Mouse (Mus musculus): Measurements from ENCODE around the gene 5730522E02Rik. TPM values are rescaled to one million over a fixed set of nuclear protein-coding genes. Genes with fewer than 3 reads are reported as not detected.

Gene 5730522E02Rik
- total and polyA plus RNA-seq, 3 experiments, result not detected

DNA sequence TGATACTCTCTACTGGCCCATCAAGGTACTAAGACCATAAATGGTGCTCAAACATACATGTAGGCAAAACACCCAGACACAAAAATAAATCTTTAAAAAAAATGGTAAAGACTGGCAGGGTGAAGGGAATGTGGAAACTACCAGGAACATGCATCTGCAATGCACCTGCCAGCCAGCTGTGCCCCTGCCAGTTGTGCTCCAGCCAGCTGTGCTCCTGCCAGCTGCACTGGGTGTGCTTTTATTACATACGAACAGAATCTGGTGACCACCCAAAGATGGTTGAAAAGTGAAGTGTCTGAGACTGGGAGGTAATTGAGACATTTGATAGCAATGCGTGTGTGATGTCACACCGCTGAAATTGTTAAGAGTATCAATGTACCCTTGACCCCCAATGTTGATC is 98.4 kb downstream of the 5730522E02Rik start:
- Histone ChIP-seq H3K79me2 (ENCODE audit: control insufficient read depth, insufficient read depth, low read length, poor library complexity) (no peaks in the 10 kb centered on the region), H3K27ac (ENCODE audit: control insufficient read depth, low read depth, low read length) (no peak overlapping the region), H3K4me3 (ENCODE audit: control insufficient read depth in 1 of 2, insufficient read depth in 1 of 2, low read depth in 2 of 2, low read length in 2 of 2) (no peak overlapping the region), H3K27me3 (ENCODE audit: control insufficient read depth in 1 of 2, insufficient read depth in 2 of 2, low read length in 2 of 2) (no peaks in the 10 kb centered on the region; a peak in 3 of 4 replicates), H3K9me3 (replicated peaks; ENCODE audit: insufficient read depth, low read length) (no peaks in the 10 kb centered on the region), H3K4me1 (ENCODE audit: control insufficient read depth in 1 of 2, insufficient read depth in 2 of 2, low read length in 2 of 2) (no peaks in the 10 kb centered on the region), H3K36me3 (ENCODE audit: control insufficient read depth in 1 of 2, insufficient read depth in 2 of 2, low read length in 2 of 2) (no peaks in the 10 kb centered on the region), H3K9ac (ENCODE audit: control insufficient read depth, low read depth, low read length, poor library complexity, severe bottlenecking) (no peak overlapping the region)
- TF ChIP-seq CTCF (IDR thresholded peaks at IDR 0.05 in 2 of 3, conservative IDR thresholded peaks at IDR 0.05 in 1 of 3; ENCODE audit: control insufficient read depth in 1 of 3, insufficient read depth in 1 of 3, low read depth in 2 of 3, low read length in 3 of 3, poor library complexity in 1 of 3, severe bottlenecking in 1 of 3) (no peak), ZC3H11A (IDR thresholded peaks at IDR 0.05; ENCODE audit: low read depth, low read length) (no peak), RAD21 (IDR thresholded peaks at IDR 0.05; ENCODE audit: low read depth, low read length) (no peak), POLR2AphosphoS5 (IDR thresholded peaks at IDR 0.05; ENCODE audit: borderline replicate concordance, low read depth, low read length) (no peak), NRF1 (IDR thresholded peaks at IDR 0.05; ENCODE audit: insufficient read depth, low read depth, low read length, poor library complexity, severe bottlenecking) (no peak), ETS1 (IDR thresholded peaks at IDR 0.05; ENCODE audit: low read depth, low read length) (no peak), SMC3 (IDR thresholded peaks at IDR 0.05; ENCODE audit: low read depth, low read length) (no peak), MAZ (IDR thresholded peaks at IDR 0.05; ENCODE audit: low read depth, low read length) (no peak), BHLHE40 (IDR thresholded peaks at IDR 0.05; ENCODE audit: borderline replicate concordance, low read depth, low read length) (no peak), HCFC1 (IDR thresholded peaks at IDR 0.05; ENCODE audit: low read depth, low read length) (no peak), TBP (IDR thresholded peaks at IDR 0.05; ENCODE audit: low read depth, low read length) (no peak), NELFE (IDR thresholded peaks at IDR 0.05; ENCODE audit: low read depth, low read length) (no peak), KAT2A (conservative IDR thresholded peaks at IDR 0.05; ENCODE audit: low read depth, low read length) (no peak), ZMIZ1 (IDR thresholded peaks at IDR 0.05; ENCODE audit: low read depth, low read length) (no peak), RCOR1 (IDR thresholded peaks at IDR 0.05; ENCODE audit: low read depth, low read length) (no peak), CHD1 (IDR thresholded peaks at IDR 0.05; ENCODE audit: low read depth, low read length) (no peak), ZNF384 (IDR thresholded peaks at IDR 0.05; ENCODE audit: low read depth, low read length) (no peak), CHD2 (IDR thresholded peaks at IDR 0.05; ENCODE audit: low read length) (no peak)
- no peak for DNase-seq (ENCODE audit: low read depth, low spot score)

DNA sequence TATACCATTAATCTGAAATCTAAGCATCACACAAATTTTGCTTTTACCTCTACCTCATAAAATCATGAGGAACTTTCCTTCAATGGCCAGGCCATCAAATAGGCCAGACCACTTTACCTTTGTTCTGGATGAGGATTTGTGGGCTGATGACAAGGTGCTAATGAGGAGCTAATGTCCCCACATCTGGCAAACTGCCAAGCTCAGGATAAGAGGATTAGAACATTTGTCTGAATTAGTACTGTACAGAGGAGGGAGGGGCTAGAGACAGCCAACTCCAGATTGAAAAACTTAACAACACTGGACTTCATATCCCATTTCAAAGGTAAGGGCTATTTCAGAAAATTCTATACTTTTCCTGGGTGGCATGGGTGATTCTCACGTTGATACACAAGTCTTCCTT is 101.9 kb downstream of the 5730522E02Rik start:
- no peaks in the 10 kb centered on the region for H3K4me1 ChIP-seq (ENCODE audit: control insufficient read depth in 1 of 2, insufficient read depth in 2 of 2, low read length in 2 of 2)
- no peak overlapping the region for H3K4me3 ChIP-seq (ENCODE audit: control insufficient read depth in 1 of 2, insufficient read depth in 1 of 2, low read depth in 2 of 2, low read length in 2 of 2)
- no peaks in the 10 kb centered on the region for H3K9me3 ChIP-seq (replicated peaks; ENCODE audit: insufficient read depth, low read length)
- TF ChIP-seq E2F4 (IDR thresholded peaks at IDR 0.05; ENCODE audit: borderline replicate concordance, low read depth, low read length) (no peak), SIN3A (IDR thresholded peaks at IDR 0.05; ENCODE audit: low read length) (no peak), MAX (IDR thresholded peaks at IDR 0.05; ENCODE audit: low read length) (no peak), KAT2A (conservative IDR thresholded peaks at IDR 0.05; ENCODE audit: low read depth, low read length) (no peak), BHLHE40 (IDR thresholded peaks at IDR 0.05; ENCODE audit: borderline replicate concordance, low read depth, low read length) (no peak), RAD21 (IDR thresholded peaks at IDR 0.05; ENCODE audit: low read depth, low read length) (no peak), POLR2AphosphoS5 (IDR thresholded peaks at IDR 0.05; ENCODE audit: borderline replicate concordance, low read depth, low read length) (no peak), MYC (IDR thresholded peaks at IDR 0.05; ENCODE audit: low read depth, low read length) (no peak), MYB (IDR thresholded peaks at IDR 0.05; ENCODE audit: low read depth, low read length) (no peak), ETS1 (IDR thresholded peaks at IDR 0.05; ENCODE audit: low read depth, low read length) (no peak), SMC3 (IDR thresholded peaks at IDR 0.05; ENCODE audit: low read depth, low read length) (no peak), GABPA (IDR thresholded peaks at IDR 0.05; ENCODE audit: low read depth, low read length) (no peak)
- no peak overlapping the region for H3K27ac ChIP-seq (ENCODE audit: control insufficient read depth, low read depth, low read length)
- no peak for DNase-seq (ENCODE audit: low read depth, low spot score)
- no peak overlapping the region for H3K9ac ChIP-seq (ENCODE audit: control insufficient read depth, low read depth, low read length, poor library complexity, severe bottlenecking)
- no peaks in the 10 kb centered on the region for H3K36me3 ChIP-seq (ENCODE audit: control insufficient read depth in 1 of 2, insufficient read depth in 2 of 2, low read length in 2 of 2)
- H3K79me2 ChIP-seq (ENCODE audit: control insufficient read depth, insufficient read depth, low read length, poor library complexity), result no peaks in the 10 kb centered on the region
- no peaks in the 10 kb centered on the region; a peak in 1 of 4 replicates for H3K27me3 ChIP-seq (ENCODE audit: control insufficient read depth in 1 of 2, insufficient read depth in 2 of 2, low read length in 2 of 2)

Data from MEL (cell line).